Mouse (Mus musculus): ENCODE results near the gene Gm7030. TPM values are rescaled to one million over a fixed set of nuclear protein-coding genes. Genes with fewer than 3 reads are reported as not detected.
A peak's percentile ranks its signal among the peaks of the same experiment; 100 is the strongest.
"Not testable (repeated sequence)": the region's sequence is repeated elsewhere in the genome, so short reads cannot be mapped to it uniquely, and the experiment has no call there.

Gm7030 gene
- total and polyA plus RNA-seq, 3 experiments, result not detected

- H3K4me1 ChIP-seq (ENCODE audit: control insufficient read depth in 1 of 2, insufficient read depth in 2 of 2); H3K79me2 ChIP-seq (replicated peaks; ENCODE audit: control insufficient read depth, extremely low read depth, insufficient read depth, poor library complexity, severe bottlenecking); H3K4me3 ChIP-seq (replicated peaks in 1 of 3; ENCODE audit: low read depth in 2 of 3, low read length in 2 of 3, poor library complexity in 1 of 3); H3K4me2 ChIP-seq (ENCODE audit: insufficient read depth, low read depth, poor library complexity, severe bottlenecking); DNase-seq (ENCODE audit: extremely low read depth); H3K9ac ChIP-seq (ENCODE audit: insufficient read depth, low read depth); H3K36me3 ChIP-seq (replicated peaks in 1 of 2; ENCODE audit: control insufficient read depth in 1 of 2, insufficient read depth in 1 of 2, low read length in 1 of 2); H3K9me3 ChIP-seq (replicated peaks; ENCODE audit: low read length); dilution Hi-C loops (cut with MboI; ENCODE audit: extremely low pct_ligation_motif_present, extremely low pct_unique_long_range_greater_than_20kb, low sequenced_read_pairs); H3K27ac ChIP-seq (ENCODE audit: insufficient read depth, low read depth): not testable (repeated sequence)
- in situ Hi-C loops (cut with MboI; ENCODE audit: low pct_ligation_motif_present, low pct_unique_long_range_greater_than_20kb, low sequenced_read_pairs), result loop anchor here (10.0 kb wide), 1 partner anchor 71 kb away; no protein-coding TSS in a partner anchor
- H3K27me3 ChIP-seq (replicated peaks), result peaks cover 12% of the 10 kb centered on the region
Observed at GRCm38 (mm10) chr17:36135421-36136231, 6.4 kb upstream of the Gm7030 start.

GRCm38 (mm10) chr17:36131516-36132265 is 2.5 kb upstream of the Gm7030 start:
- Histone ChIP-seq H3K79me2 (replicated peaks; ENCODE audit: control insufficient read depth, extremely low read depth, insufficient read depth, poor library complexity, severe bottlenecking) (no peaks in the 10 kb centered on the region), H3K4me1 (ENCODE audit: control insufficient read depth in 1 of 2, insufficient read depth in 2 of 2) (0 out of 4 replicates have a peak, but pooled peaks cover 0 to 2% of the 10 kb centered on the region in 2 experiments), H3K27ac (ENCODE audit: insufficient read depth, low read depth) (no peak overlapping the region), H3K27me3 (replicated peaks) (peaks cover 4% of the 10 kb centered on the region), H3K4me3 (replicated peaks in 1 of 3; ENCODE audit: low read depth in 2 of 3, low read length in 2 of 3, poor library complexity in 1 of 3) (no peak overlapping the region), H3K9me3 (replicated peaks; ENCODE audit: low read length) (no peaks in the 10 kb centered on the region), H3K4me2 (ENCODE audit: insufficient read depth, low read depth, poor library complexity, severe bottlenecking) (no peak overlapping the region), H3K9ac (ENCODE audit: insufficient read depth, low read depth) (no peak overlapping the region), H3K36me3 (replicated peaks in 1 of 2; ENCODE audit: control insufficient read depth in 1 of 2, insufficient read depth in 1 of 2, low read length in 1 of 2) (peaks cover 0 to 3% of the 10 kb centered on the region in 2 experiments)
- in situ Hi-C loops (cut with MboI; ENCODE audit: low pct_ligation_motif_present, low pct_unique_long_range_greater_than_20kb, low sequenced_read_pairs), result loop anchor here (10.0 kb wide), 1 partner anchor 67 kb away; no protein-coding TSS in a partner anchor
- dilution Hi-C loops (cut with MboI; ENCODE audit: extremely low pct_ligation_motif_present, extremely low pct_unique_long_range_greater_than_20kb, low sequenced_read_pairs), result no loop called here
- DNase-seq (ENCODE audit: extremely low read depth), result peak; percentile 62
- TF ChIP-seq HCFC1 (IDR thresholded peaks at IDR 0.05; ENCODE audit: low read depth, low read length) (no peak), ELF1 (IDR thresholded peaks at IDR 0.05; ENCODE audit: low read depth, low read length) (no peak), TCF12 (IDR thresholded peaks at IDR 0.05; ENCODE audit: low read depth, low read length) (no peak), SIN3A (IDR thresholded peaks at IDR 0.05; ENCODE audit: low read length) (no peak), USF1 (IDR thresholded peaks at IDR 0.05; ENCODE audit: low read depth, low read length) (no peak), SMC3 (IDR thresholded peaks at IDR 0.05; ENCODE audit: low read depth, low read length) (peak; percentile 51), RAD21 (IDR thresholded peaks at IDR 0.05; ENCODE audit: low read depth, low read length) (peak; percentile 38), ZKSCAN1 (IDR thresholded peaks at IDR 0.05; ENCODE audit: borderline replicate concordance, low read depth, low read length) (no peak), POLR2A (IDR thresholded peaks at IDR 0.05; ENCODE audit: low read depth, low read length) (no peak), CTCF (conservative IDR thresholded peaks at IDR 0.05 in 1 of 2, IDR thresholded peaks at IDR 0.05 in 1 of 2; ENCODE audit: low read depth in 2 of 2, low read length in 2 of 2) (peak in 1 of 2 experiments; percentile 55; a peak in 2 of 4 replicates)

GRCm38 (mm10) chr17:36128525-36128924 is 700 bp downstream of the Gm7030 start:
- H3K4me2 ChIP-seq (ENCODE audit: insufficient read depth, low read depth, poor library complexity, severe bottlenecking); H3K4me1 ChIP-seq (ENCODE audit: control insufficient read depth in 1 of 2, insufficient read depth in 2 of 2); H3K79me2 ChIP-seq (replicated peaks; ENCODE audit: control insufficient read depth, extremely low read depth, insufficient read depth, poor library complexity, severe bottlenecking); DNase-seq (ENCODE audit: extremely low read depth); H3K4me3 ChIP-seq (replicated peaks in 1 of 3; ENCODE audit: low read depth in 2 of 3, low read length in 2 of 3, poor library complexity in 1 of 3); H3K27me3 ChIP-seq (replicated peaks); in situ Hi-C loops (cut with MboI; ENCODE audit: low pct_ligation_motif_present, low pct_unique_long_range_greater_than_20kb, low sequenced_read_pairs); H3K36me3 ChIP-seq (replicated peaks in 1 of 2; ENCODE audit: control insufficient read depth in 1 of 2, insufficient read depth in 1 of 2, low read length in 1 of 2); dilution Hi-C loops (cut with MboI; ENCODE audit: extremely low pct_ligation_motif_present, extremely low pct_unique_long_range_greater_than_20kb, low sequenced_read_pairs); H3K9me3 ChIP-seq (replicated peaks; ENCODE audit: low read length); H3K9ac ChIP-seq (ENCODE audit: insufficient read depth, low read depth); H3K27ac ChIP-seq (ENCODE audit: insufficient read depth, low read depth): not testable (repeated sequence)

- H3K4me1 ChIP-seq (ENCODE audit: control insufficient read depth in 1 of 2, insufficient read depth in 2 of 2); H3K4me2 ChIP-seq (ENCODE audit: insufficient read depth, low read depth, poor library complexity, severe bottlenecking); H3K27ac ChIP-seq (ENCODE audit: insufficient read depth, low read depth); in situ Hi-C loops (cut with MboI; ENCODE audit: low pct_ligation_motif_present, low pct_unique_long_range_greater_than_20kb, low sequenced_read_pairs); H3K79me2 ChIP-seq (replicated peaks; ENCODE audit: control insufficient read depth, extremely low read depth, insufficient read depth, poor library complexity, severe bottlenecking); H3K27me3 ChIP-seq (replicated peaks); H3K9me3 ChIP-seq (replicated peaks; ENCODE audit: low read length); H3K4me3 ChIP-seq (replicated peaks in 1 of 3; ENCODE audit: low read depth in 2 of 3, low read length in 2 of 3, poor library complexity in 1 of 3); H3K9ac ChIP-seq (ENCODE audit: insufficient read depth, low read depth); DNase-seq (ENCODE audit: extremely low read depth); H3K36me3 ChIP-seq (replicated peaks in 1 of 2; ENCODE audit: control insufficient read depth in 1 of 2, insufficient read depth in 1 of 2, low read length in 1 of 2); dilution Hi-C loops (cut with MboI; ENCODE audit: extremely low pct_ligation_motif_present, extremely low pct_unique_long_range_greater_than_20kb, low sequenced_read_pairs): not testable (repeated sequence)
Observed at GRCm38 (mm10) chr17:36124111-36124510, 5.1 kb downstream of the Gm7030 start.

Measured in CH12.LX (cell line).